Mouse (Mus musculus) R1 (cell line): Measurements from ENCODE around the gene Cacna2d4.
A peak's percentile ranks its signal among the peaks of the same experiment; 100 is the strongest.

ENCODE experiments used
- DNase-seq: peaks from one replicate; pipeline ENCODE4 v3.0.0-alpha.2; 2018; ENCODE audit warnings: low read depth, low spot score

Cacna2d4 gene

DNA sequence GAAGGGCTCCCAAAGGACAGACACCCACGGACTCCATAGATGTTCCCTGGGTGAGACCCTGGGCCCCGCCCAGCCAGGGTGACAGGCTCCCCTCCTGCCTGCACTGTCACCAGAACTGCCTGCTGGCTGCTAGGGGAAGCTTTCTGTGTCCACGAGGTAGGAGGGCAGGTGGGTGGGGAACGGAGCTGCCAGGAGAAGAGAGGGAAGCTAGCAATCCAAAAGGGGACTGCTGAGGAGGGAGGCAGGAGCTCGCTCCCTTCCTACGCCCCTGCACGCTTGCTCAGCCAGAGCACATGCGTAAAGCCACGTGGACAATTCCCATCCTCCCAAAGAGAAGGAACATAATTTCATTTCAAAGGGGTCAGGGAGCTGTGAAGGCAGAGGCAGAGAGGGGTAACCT, 73.8 kb downstream of the Cacna2d4 start:
- no peak for DNase-seq

DNA sequence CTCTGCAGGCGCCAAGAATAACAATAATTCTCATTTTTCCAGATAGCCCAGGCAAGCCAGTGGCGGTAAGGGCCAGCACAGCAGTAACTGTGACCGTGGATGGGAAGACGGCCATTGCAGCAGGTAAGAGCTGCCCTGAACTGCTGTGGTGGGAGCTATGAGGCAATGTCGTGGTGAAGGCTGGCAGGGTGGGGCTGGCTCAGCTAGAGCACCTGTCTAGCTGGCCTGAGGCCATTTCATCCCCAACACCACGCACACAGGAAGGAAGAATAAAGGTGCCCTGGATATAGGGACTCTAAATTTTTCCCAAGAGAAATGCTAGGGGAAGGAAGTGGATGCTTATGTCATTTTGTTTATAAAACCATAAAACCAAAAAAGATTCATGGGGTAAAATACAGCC, 76.1 kb downstream of the Cacna2d4 start:
- no peak for DNase-seq

- no peak for DNase-seq
Observed at GRCm38 (mm10) chr6:119313096-119313495, 76.8 kb downstream of the Cacna2d4 start.

DNA sequence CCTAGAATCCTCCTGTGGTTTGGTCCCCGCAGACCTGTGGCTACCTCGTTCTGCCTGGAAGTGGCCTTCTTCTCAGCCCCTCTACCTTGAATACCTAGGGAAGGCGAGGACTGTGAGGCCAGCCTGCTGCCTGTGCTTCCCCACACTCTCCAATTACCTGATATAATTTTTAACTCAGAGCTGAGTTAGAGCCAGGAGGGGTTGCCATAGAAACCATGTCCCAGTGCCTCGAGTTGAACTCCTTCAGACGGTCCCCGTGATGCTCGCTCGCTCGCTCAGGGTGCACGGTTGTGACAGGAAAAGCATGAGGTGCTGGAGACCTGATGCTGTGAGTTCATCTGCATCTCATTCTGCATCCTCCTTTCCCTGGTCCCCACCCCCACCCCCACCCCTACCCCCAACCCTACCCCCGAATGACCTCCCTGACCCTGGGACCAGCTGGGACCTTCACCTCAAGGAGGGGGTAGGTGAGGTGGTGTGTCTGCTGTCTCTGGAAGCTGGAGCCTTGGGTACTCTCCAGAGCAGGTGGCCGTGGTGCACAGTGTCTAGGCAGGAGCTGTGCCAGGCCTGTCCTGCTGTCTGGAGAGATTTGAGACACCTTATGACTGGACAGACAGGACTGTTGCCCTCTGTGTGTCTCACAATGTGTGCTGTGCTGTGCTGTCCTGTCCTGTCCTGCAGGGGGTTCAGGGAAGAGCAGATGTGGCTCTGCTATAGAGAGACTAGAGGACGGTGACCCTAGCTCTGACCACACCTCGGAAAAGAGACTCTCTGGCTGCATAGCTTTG, 77.5 kb downstream of the Cacna2d4 start:
- DNase-seq, result no peak

DNA sequence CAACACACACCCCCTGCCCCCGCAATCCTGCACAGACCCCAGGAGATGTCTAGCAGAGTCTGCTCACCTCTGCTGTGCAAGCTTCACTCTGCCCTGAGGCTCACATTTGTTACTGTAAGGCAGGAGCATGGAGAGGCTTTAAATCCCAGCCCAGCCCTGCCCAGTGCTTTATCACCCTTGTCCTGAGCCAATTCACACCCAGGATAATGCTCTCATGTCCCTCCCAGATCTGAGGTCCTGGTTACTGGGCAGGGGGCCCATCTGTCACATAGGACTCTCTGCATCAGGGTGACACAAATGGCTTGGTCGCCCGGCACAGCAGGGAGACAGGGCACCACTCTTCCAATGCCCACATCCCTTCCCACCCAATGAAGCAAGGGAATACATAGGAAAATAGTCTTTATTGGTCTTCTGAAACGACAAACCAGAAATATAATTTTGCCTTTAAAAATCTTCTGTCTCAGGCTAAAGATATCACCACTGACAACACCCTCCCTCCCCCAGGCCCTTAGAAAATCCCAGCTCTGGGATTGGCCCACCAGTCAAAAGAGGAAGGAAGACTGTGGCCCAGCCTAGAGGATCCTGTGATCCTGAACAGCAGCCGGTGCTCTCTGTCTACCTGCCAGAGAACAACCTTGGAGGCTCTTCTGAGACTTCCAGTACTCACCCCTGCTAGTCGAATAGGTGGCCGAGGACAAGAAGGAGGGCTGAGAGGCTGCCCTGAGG, 78.6 kb downstream of the Cacna2d4 start:
- DNase-seq, result no peak

DNA sequence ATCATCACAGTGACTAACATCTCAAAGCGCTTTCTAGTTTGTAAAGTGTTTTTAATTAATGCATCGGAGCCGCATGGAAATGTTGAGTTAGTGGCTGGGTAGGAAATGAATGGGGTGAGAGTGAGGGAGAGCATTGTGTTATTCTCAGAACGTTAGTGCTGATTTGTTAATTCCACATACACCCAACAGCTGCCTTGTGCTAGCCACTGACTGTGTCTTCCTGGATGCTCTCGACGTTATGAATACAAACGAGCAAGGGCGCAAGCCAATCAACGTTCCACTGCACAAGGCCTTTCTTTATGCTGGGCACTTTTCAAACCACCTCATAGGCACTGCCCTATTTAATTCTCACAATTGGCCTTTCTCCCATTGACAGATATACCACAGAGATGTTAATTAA, 82.4 kb downstream of the Cacna2d4 start:
- no peak for DNase-seq

- peak; percentile 81 for DNase-seq
Observed at GRCm38 (mm10) chr6:119319358-119319757, 83.0 kb downstream of the Cacna2d4 start.

GRCm38 (mm10) chr6:119320481-119320880, 84.2 kb downstream of the Cacna2d4 start:
- peak; percentile 71 for DNase-seq

GRCm38 (mm10) chr6:119321752-119322151, 85.4 kb downstream of the Cacna2d4 start:
- DNase-seq, result no peak

DNA sequence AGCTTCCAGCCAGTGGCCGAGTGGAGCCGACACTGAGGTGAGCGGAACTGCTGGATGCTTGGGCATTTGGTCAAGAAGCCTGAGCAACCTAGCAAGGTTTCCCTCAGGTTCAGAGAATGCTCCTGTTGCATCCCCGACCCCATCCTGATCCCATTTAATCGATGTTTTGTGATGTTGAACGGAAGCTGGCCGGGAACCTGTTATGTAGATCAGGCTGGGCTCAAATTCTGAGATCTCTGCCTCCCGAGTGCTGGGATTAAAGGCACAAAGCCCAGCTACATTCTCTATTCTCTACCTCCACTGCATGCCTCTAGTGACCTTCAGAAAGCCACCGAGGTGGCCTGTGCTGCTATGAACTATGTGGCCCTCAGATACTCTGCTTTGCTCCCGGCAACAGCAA, 88.5 kb downstream of the Cacna2d4 start:
- peak; percentile 97 for DNase-seq

GRCm38 (mm10) chr6:119325978-119326377, 89.7 kb downstream of the Cacna2d4 start:
- DNase-seq, result no peak

- DNase-seq, result no peak
Observed at GRCm38 (mm10) chr6:119326541-119326940, 90.2 kb downstream of the Cacna2d4 start.

- DNase-seq, result peak; percentile 61
Observed at GRCm38 (mm10) chr6:119328521-119329115, 92.3 kb downstream of the Cacna2d4 start.

DNA sequence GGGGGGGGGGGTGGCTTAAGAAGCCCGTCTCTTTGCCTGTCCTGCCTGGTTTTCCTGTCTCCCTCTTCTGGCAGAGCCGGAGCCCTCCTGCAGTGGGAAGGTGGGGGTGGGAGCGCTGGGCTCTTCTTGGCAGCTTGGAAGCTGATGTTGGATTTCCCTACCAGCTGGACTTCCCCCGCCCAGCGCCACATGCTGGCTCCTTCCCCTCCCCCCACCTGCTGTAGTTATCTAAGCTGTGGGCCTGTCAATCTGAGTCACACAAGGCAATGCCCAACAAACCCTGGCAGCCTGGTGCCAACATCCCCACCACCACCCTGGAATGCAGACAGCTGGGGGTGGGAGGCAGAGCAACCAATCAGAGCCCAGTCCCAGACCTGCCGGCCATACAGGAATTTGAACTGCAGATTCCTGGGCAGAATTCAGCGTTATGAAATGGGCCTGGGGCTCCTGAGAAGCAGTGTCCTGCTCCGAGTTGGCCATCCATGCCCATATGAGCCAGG, 92.9 kb downstream of the Cacna2d4 start:
- DNase-seq, result peak; percentile 26

GRCm38 (mm10) chr6:119329936-119330335, 93.6 kb downstream of the Cacna2d4 start:
- no peak for DNase-seq

DNA sequence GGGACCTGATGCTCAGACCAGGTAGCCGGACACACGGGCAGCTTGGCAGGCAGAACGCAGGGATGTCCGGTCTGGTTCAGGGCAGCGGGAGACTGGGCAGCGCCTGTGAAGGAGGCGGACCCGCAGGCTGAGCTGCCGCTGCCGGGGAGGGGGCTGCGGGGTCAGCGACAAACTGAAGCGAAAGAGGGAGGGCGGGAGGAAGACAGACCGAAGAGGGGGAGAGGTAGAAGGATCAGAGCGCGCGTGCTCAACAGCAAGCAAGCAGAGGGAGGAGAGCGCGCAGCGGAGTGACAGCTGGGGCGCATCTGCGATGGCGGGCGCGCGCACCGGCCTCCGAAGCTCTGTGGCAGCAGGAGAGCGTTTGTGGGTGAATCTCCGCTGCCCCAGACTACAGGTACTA, 94.2 kb downstream of the Cacna2d4 start, which contains the start of gene Lrtm2:
Gene Lrtm2, minus strand, starts transcription at position 261 of the 400 bp plus-strand sequence.
- DNase-seq, result peak; percentile 46

- peak; percentile 85 for DNase-seq
Observed at GRCm38 (mm10) chr6:119332111-119332510, 95.8 kb downstream of the Cacna2d4 start.

DNA sequence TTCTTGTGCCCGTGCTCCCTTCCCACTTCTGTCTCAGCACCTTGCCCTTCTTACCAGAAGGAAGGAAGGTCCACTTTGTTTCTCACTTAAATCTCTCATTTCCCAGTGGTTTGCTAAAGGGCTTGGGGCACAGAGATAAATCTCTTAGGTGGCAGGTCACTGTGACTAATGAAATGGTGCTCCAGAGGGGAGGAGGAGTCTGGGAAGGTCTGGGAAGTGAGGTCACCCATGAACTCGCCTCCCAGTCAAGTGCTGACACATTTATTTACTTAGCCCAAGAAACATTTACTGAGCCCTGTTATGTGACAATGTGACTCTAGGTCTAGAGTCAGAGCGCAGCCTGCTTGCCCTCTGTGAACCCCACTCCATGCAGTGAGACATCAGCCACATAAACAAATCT, 96.9 kb downstream of the Cacna2d4 start:
- DNase-seq, result no peak

DNA sequence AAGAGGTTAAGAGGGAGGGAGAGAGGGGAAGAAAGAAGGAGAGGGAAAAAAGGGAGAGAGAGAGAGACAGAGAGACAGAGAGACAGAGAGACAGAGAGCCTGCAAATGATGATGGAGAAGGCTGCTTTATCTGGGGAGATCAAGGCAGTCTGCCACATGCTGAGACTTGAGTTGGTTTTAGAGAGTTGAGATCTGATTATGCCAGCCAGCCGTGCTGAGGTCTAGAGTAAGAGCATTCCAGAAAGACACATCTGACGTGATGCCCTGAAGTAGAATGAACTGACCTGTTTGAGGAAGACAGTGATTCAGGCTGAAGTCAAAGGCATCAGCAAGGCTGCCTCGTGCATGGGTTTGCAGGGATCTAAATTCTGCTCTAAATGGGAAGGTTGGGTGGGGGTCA, 97.5 kb downstream of the Cacna2d4 start:
- DNase-seq, result no peak

- DNase-seq, result no peak
Observed at GRCm38 (mm10) chr6:119336124-119336523, 99.8 kb downstream of the Cacna2d4 start.

DNA sequence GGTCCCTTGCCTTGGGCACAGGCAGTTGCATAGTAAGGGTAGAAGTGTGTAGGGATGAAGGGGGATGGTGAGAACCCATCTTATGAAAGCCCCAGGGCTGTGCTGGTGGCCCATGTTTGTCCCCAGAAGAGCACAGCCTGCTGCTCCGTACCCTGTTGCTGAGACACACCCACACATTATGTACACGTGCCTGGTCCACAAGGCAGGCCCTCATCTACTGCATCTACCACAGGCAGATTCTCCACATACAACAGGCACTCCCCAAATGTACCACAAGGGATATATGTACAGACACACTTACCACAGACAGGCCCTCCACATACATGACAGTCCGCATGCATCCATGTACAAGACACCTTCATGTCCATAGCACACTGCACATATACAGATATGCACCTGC, 101.0 kb downstream of the Cacna2d4 start:
- no peak for DNase-seq
